Mouse (Mus musculus) brown adipose tissue, adult 24 weeks (tissue): Measurements from ENCODE around the gene Gnl1. TPM values are rescaled to one million over a fixed set of nuclear protein-coding genes. Genes with fewer than 3 reads are reported as not detected.

ENCODE experiments used
- H3K27ac ChIP-seq: fragments of 200-500 bp; replicated peaks from 2 replicates; pipeline ENCODE4 v1.5.1; 2012; ENCODE audit warnings: low read depth, mild to moderate bottlenecking, low read length
- H3K4me1 ChIP-seq: fragments of 200-500 bp; 2 replicates; pipeline ENCODE4 v1.6.1; 2012; ENCODE audit warnings: low read length, mixed read lengths; ENCODE audit not compliant: control insufficient read depth, insufficient read depth, insufficient read length
- H3K4me3 ChIP-seq: fragments of 200-500 bp; 2 replicates; pipeline ENCODE4 v1.5.1; 2012; ENCODE audit warnings: low read depth, mild to moderate bottlenecking, low read length, moderate library complexity; ENCODE audit not compliant: insufficient read depth
- polyA plus RNA-seq: library from polyadenylated mRNA; stranded (reverse); fragments of >200 nt; gene quantifications from 2 replicates; pipeline ENCODE4 v1.2.4, GENCODE M21; 2012; ENCODE audit not compliant: missing spikeins, insufficient read depth, insufficient read length

Gnl1 gene
- polyA plus RNA-seq, 1 experiment = 14.5 TPM

GRCm38 (mm10) chr17:35972131-35972530, 7.5 kb upstream of the Gnl1 start:
- Histone ChIP-seq H3K27ac (no peak overlapping the region), H3K4me1 (peaks cover 5% of the 10 kb centered on the region; the same call in 1 of the 2 replicates), H3K4me3 (no peak overlapping the region)

GRCm38 (mm10) chr17:35978811-35979400, 745 bp upstream of the Gnl1 start:
- peak overlapping the region; percentile 54 for H3K27ac ChIP-seq
- peaks cover 6% of the 10 kb centered on the region; the same call in 1 of the 2 replicates for H3K4me1 ChIP-seq
- peak overlapping the region; percentile 85 for H3K4me3 ChIP-seq

GRCm38 (mm10) chr17:35980363-35980754, 708 bp downstream of the Gnl1 start:
- peak overlapping the region; percentile 77 for H3K4me3 ChIP-seq

DNA sequence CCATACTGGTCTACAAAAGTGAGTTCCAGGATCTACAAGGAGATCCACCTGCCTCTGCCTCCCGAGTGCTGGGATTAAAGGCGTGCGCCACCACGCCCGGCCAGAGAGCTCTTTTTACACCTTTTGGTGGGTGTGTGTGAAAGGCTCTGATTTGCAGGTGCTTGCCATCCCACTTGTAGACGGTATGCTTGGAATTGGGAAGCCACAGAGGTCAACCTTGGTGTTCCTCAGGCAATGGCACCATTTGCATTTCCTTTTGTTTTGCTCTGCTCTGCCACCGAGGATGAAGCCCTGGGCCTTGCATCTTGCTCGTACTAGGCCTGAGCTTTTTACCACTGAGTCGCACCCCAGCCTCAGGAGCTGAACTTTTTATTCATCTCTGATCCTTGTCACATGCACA, 2.1 kb downstream of the Gnl1 start:
- peaks cover 6% of the 10 kb centered on the region; the same call in 1 of the 2 replicates for H3K4me1 ChIP-seq
- no peak overlapping the region for H3K27ac ChIP-seq
- no peak overlapping the region for H3K4me3 ChIP-seq

More at GRCm38 (mm10) chr17:35980363-35980754, 708 bp downstream of the Gnl1 start:
- H3K27ac ChIP-seq = peak overlapping the region; percentile 61
- peaks cover 6% of the 10 kb centered on the region; the same call in 1 of the 2 replicates for H3K4me1 ChIP-seq

DNA sequence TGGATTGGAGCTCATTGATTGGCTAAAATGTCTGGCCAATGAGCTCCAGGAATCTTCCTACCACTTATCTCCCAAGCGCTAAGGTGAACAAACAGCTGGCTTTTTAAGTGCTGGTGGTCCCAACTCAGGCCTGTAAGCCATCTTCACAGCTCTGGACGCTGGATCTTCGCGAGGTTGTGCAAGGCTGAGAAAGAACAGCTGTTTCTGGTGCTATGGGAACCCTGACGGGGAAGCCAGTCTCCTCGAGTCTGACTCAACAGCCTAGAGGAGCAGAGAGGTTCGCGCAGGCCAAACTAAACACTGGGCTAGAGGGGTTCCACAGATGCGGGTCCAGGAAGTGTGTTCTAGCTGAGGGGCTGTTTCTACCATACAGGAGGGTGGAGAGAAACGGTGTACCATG, 12.1 kb downstream of the Gnl1 start:
- Histone ChIP-seq H3K4me1 (no peaks in the 10 kb centered on the region), H3K27ac (no peak overlapping the region), H3K4me3 (no peak overlapping the region)

DNA sequence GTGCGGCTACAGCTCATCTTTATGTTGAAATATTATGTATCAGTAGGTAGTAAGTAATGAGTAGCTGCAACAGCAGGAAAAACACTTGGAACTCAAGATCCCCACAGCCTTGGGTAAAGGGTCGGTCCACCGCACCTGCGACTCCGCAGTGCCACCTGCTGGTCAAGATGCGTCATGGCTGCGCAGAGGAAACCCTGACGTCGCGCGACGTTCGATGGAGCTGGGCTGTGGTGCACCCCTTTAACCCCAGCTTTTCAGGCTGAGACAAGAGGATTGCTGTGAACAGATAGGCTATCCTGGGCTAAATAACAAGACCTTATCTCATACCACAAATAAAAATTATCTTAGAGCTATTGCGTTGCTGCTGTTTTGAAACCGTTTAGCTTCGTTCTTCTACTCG, 14.0 kb downstream of the Gnl1 start:
- H3K4me3 ChIP-seq = peak overlapping the region; percentile 49
- H3K27ac ChIP-seq = no peak overlapping the region
- no peaks in the 10 kb centered on the region for H3K4me1 ChIP-seq

- Histone ChIP-seq H3K4me3 (peak overlapping the region; percentile 75), H3K4me1 (no peaks in the 10 kb centered on the region), H3K27ac (peak overlapping the region; percentile 40)
Observed at GRCm38 (mm10) chr17:35994175-35994878, 14.7 kb downstream of the Gnl1 start.

DNA sequence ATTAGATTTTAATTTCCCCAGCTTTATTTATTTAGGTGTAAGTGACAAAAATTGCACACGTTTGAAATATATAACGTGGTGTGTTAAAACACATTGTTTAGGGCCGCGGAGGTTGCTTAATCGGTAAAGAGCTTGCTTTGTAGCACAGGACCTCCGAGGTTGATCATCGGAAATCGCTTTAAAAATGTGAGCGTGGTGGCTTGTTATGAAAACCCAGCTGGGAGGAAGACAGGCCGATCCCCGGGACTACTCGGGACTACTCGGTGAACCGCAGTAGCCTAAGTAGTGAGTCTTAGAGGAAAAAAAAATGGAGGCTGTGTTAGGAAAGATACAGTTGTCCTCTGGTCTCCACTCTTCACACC, 15.2 kb downstream of the Gnl1 start:
- Histone ChIP-seq H3K27ac (peak overlapping the region; percentile 40), H3K4me1 (no peaks in the 10 kb centered on the region), H3K4me3 (peak overlapping the region; percentile 75)

DNA sequence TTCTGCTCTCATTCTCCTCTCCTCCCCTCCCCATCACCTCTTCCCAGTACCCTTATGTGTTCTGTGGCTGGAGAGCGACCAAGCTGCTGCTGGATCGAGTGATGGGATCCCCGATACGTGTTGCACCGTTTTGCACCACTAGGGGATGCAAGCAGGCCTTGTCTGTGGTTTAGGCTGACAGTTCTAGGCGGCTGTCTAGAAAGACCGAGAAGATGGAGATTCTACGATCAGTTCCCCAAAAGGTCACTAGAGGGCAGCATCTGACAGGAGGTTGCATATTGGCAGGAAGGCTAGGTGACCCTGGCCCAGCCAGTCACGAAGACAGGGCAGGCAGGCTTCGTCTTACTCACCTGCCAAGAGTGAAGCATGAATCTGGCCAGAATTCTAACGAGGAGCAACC, 17.3 kb downstream of the Gnl1 start:
- H3K4me3 ChIP-seq = no peak overlapping the region
- H3K4me1 ChIP-seq = 0 out of 2 replicates have a peak, but pooled peaks cover 2% of the 10 kb centered on the region
- no peak overlapping the region for H3K27ac ChIP-seq

- Histone ChIP-seq H3K27ac (no peak overlapping the region), H3K4me3 (no peak overlapping the region), H3K4me1 (0 out of 2 replicates have a peak, but pooled peaks cover 2% of the 10 kb centered on the region)
Observed at GRCm38 (mm10) chr17:35997713-35998510, 18.3 kb downstream of the Gnl1 start.

DNA sequence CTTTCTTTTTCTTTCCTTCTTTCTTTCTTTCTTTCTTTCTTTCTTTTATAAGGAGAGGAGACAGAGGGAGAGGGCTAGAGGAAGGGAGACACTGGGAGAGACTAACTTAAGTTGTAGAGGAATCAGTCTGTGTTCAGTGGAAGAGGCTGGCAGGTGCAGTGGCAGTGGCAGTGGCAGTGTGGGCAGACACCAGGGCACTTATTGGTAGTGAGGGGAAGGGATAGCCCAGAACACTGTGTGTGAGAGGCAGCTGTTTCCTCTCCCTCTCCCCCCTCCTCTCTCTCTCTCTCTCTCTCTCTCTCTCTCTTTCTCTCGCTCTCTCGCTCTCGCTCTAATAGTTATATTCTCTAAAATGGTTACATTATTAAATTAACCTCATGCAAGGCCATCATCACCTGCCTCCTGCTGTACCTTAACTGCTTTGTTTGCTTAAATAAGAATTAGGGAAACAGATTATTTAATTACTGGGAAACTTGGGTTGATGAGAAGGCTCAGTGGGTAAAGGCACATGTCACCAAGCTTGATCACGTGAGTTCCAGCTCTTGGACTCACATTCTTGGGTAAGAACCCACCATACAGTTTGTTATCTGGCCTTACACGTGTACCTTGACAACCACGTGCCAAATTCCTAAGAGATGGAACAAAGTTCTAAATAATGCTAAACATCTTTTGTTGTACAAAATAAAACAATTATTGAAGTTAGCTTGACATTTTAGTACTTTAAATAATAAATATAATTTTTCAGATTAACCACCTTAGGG, 19.1 kb downstream of the Gnl1 start:
- 0 out of 2 replicates have a peak, but pooled peaks cover 2% of the 10 kb centered on the region for H3K4me1 ChIP-seq
- no peak overlapping the region for H3K4me3 ChIP-seq
- H3K27ac ChIP-seq = no peak overlapping the region

DNA sequence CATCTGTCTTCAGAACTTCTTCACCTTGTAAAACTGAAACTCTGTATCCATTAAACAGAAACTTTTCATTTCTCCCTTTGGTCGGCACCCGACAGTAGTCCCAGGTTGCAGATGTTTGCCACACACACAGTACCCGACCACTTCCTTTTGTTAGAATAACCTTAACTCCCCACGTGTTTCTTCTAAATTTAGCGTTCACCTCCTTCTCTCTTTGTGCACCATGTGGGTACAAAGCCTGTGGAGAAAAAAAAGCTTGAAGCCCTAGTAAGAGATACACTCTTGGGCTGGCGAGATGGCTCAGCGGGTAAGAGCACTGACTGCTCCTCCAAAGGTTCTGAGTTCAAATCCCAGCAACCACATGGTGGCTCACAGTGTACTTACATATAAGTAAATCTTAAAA, 19.7 kb downstream of the Gnl1 start:
- Histone ChIP-seq H3K4me3 (no peak overlapping the region), H3K4me1 (0 out of 2 replicates have a peak, but pooled peaks cover 2% of the 10 kb centered on the region), H3K27ac (no peak overlapping the region)

DNA sequence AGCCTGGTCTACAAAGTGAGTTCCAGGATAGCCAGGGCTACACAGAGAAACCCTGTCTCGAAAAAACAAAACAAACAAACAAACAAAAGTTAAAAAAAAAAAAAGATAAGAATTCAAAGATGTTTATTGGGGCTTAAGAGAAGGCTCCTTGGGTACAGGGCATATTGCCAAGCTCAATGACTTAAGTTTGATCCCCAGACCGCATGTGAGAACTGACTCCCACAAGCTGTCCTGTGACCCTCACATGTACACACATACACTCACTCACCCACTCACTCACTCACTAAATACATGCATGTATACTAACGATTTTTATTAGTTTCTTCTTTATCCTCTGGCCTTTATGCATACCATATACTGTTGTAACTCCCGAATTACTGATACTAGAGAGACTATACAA, 20.7 kb downstream of the Gnl1 start:
- Histone ChIP-seq H3K4me1 (0 out of 2 replicates have a peak, but pooled peaks cover 2% of the 10 kb centered on the region), H3K4me3 (no peak overlapping the region), H3K27ac (no peak overlapping the region)

GRCm38 (mm10) chr17:36001121-36001897, 21.7 kb downstream of the Gnl1 start:
- H3K27ac ChIP-seq = no peak overlapping the region
- H3K4me3 ChIP-seq = no peak overlapping the region

More at GRCm38 (mm10) chr17:36001121-36001897, 21.7 kb downstream of the Gnl1 start:
- 0 out of 2 replicates have a peak, but pooled peaks cover 2% of the 10 kb centered on the region for H3K4me1 ChIP-seq
